Mouse (Mus musculus) kidney, postnatal 0 days (tissue): ENCODE measurements around the gene Dcun1d4. TPM values are rescaled to one million over a fixed set of nuclear protein-coding genes. Genes with fewer than 3 reads are reported as not detected.

ENCODE experiments used
- ATAC-seq: fragments of 200-750 bp; cut with Nextera tagmentation; replicated peaks from 2 replicates; pipeline ENCODE4 v1.8.0; 2017; ENCODE audit warnings: low read depth, moderate number of reproducible peaks, moderate TSS enrichment, moderate library complexity; ENCODE audit not compliant: low FRiP score
- DNase-seq: peaks from one replicate; pipeline ENCODE4 v3.0.0-alpha.2; 2016; ENCODE audit warnings: low spot score
- H3K27ac ChIP-seq: fragments of 300-500 bp; sonication (generic); 2 replicates; pipeline ENCODE4 v1.5.1; 2014; ENCODE audit warnings: mild to moderate bottlenecking
- H3K27me3 ChIP-seq: fragments of 300-500 bp; sonication (generic); 2 replicates; pipeline ENCODE4 v1.6.1; 2014; ENCODE audit warnings: low read length, mixed read lengths; ENCODE audit not compliant: insufficient read depth
- H3K36me3 ChIP-seq: fragments of 300-500 bp; sonication (generic); 2 replicates; pipeline ENCODE4 v1.6.1; 2014; ENCODE audit warnings: low read length, mixed read lengths; ENCODE audit not compliant: insufficient read depth
- H3K4me1 ChIP-seq: fragments of 300-500 bp; sonication (generic); replicated peaks from 2 replicates; pipeline ENCODE4 v1.6.1; 2014; ENCODE audit warnings: antibody characterized with exemption, low read length, mixed read lengths; ENCODE audit not compliant: insufficient read depth
- H3K4me2 ChIP-seq: fragments of 300-500 bp; sonication (generic); 2 replicates; pipeline ENCODE4 v1.6.1; 2014; ENCODE audit warnings: mild to moderate bottlenecking, low read length, moderate library complexity, mixed read lengths
- H3K4me3 ChIP-seq: fragments of 300-500 bp; sonication (generic); replicated peaks from 2 replicates; pipeline ENCODE4 v1.5.1; 2014; ENCODE audit warnings: low read depth, low read length
- H3K9ac ChIP-seq: fragments of 300-500 bp; sonication (generic); 2 replicates; pipeline ENCODE4 v1.6.1; 2014; ENCODE audit warnings: low read depth, low read length
- H3K9me3 ChIP-seq: fragments of 300-500 bp; sonication (generic); replicated peaks from 2 replicates; pipeline ENCODE4 v1.6.1; 2016; ENCODE audit warnings: low read length, inconsistent platforms, mixed read lengths
- CTCF ChIP-seq: IDR thresholded peaks from 2 replicates; pipeline ENCODE4 v1.5.1; 2016; ENCODE audit warnings: antibody characterized with exemption, low read depth, mild to moderate bottlenecking, moderate library complexity
- WGBS: fragments of 180-500 bp; shearing (Covaris S2); extraction: QIAGEN DNeasy Blood & Tissue Kit; methylation state at CpG from one replicate; pipeline ENCODE4 v1.1.7; 2014; 5-methylcytosine and 5-hydroxymethylcytosine counted together
- polyA plus RNA-seq: library from polyadenylated mRNA; unstranded; fragments of >200 nt; fragmentation: Nextera tagmentation; extraction: Ambion mirVana; gene quantifications from 2 replicates; pipeline ENCODE4 v1.2.1, GENCODE M21; 2015

Gene Dcun1d4
- polyA plus RNA-seq, 1 experiment from 2014 or later, result 23.8 TPM

DNA sequence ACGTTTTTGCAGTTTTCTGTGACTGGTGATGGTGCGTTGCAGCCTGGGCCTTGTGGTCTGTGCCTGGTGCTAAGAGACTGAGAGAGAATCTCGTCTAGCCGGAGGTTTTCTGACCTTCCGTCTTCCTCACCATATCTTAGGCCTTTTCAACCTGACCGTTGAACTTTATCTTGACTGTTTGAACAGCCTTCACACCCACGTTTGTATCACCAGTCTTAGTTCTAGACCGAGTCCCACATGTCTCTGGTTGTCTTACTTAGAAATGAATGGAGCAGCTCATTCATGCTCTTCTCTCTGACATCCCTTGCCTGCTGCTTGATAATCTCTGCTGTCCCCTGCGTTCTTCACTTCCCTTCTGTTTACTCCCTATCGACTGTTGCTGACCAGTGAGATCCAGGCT is 42.4 kb downstream of the Dcun1d4 start:
- Histone ChIP-seq H3K27me3 (no peaks in the 10 kb centered on the region), H3K9me3 (no peaks in the 10 kb centered on the region), H3K4me2 (no peak overlapping the region), H3K4me3 (no peak overlapping the region), H3K27ac (no peak overlapping the region), H3K36me3 (peaks cover 8% of the 10 kb centered on the region; the same call in 1 of the 2 replicates), H3K9ac (no peak overlapping the region), H3K4me1 (no peaks in the 10 kb centered on the region)
- DNase-seq (no peak), ATAC-seq (no peak)
- WGBS, result 88% methylated on average over 10 of the region's 10 CpGs
- TF ChIP-seq CTCF, result no peak

DNA sequence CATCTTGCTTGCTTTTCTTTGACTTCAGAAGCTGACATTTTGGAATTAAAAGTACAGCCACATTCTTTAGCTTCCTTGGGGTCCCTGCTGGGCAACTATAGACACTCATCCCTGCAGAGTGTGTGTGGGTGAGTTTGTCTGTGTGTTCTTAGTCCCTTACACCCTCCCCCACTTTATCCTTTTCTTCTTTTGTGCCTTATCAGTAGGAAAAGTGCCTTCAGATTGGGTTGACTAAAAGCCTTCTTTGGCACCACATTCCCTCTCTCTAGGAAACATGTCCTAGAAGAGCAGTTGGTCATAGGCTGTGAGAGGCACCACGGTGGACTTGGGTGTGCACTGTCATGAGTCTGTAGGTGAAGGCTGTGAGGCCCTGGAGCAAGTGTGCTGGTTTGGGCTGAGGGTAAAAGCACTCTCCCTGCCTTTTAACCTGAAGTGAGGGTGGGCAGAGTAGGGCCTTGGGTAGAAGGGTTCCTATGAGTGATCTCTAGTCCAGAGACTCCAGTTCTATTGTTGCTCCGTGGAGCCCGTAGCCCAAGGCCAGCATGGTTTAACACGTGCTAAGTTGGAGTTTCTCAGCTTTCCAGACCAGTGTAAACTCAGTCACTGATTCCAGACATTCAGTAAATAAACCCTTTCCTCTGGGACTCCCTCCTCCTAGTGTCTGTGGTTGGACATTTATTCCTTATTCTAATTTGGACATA is 43.6 kb downstream of the Dcun1d4 start:
- H3K27ac ChIP-seq, result no peak overlapping the region

DNA sequence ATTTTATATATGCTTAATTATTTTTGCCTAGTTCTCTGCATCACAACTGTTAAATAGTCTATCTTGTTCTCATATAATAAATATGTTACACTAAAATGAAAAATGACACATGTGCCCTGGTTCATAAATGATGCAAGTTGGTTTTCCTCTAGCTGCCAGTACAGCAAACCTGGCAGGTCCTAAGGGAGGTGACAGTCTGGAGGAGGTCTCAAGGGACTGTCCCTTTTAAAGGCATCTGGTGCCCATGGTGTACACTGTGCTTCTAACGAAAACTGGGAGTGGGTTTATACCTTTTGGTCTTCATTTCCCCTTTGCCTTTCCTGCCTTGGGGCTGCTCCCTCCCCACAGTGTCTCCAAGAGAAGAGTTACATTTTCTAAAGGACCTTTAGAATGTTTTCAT is 51.4 kb downstream of the Dcun1d4 start:
- no peak for TF ChIP-seq CTCF
- Histone ChIP-seq H3K27ac (no peak overlapping the region), H3K9me3 (no peaks in the 10 kb centered on the region), H3K27me3 (no peaks in the 10 kb centered on the region), H3K36me3 (0 out of 2 replicates have a peak, but pooled peaks cover 7% of the 10 kb centered on the region), H3K9ac (no peak overlapping the region), H3K4me1 (no peaks in the 10 kb centered on the region), H3K4me2 (no peak overlapping the region), H3K4me3 (no peak overlapping the region)
- ATAC-seq, result no peak
- DNase-seq, result no peak
- 71% methylated on average over 1 of the region's 1 CpGs for WGBS

More for the DNA sequence above, 43.6 kb downstream of the Dcun1d4 start:
- Histone ChIP-seq H3K36me3 (peaks cover 12% of the 10 kb centered on the region; the same call in 1 of the 2 replicates), H3K4me2 (no peak overlapping the region), H3K4me1 (no peaks in the 10 kb centered on the region), H3K4me3 (no peak overlapping the region), H3K9me3 (no peaks in the 10 kb centered on the region), H3K9ac (no peak overlapping the region), H3K27me3 (no peaks in the 10 kb centered on the region)
- no peak for DNase-seq
- 75% methylated on average over 4 of the region's 4 CpGs for WGBS
- ATAC-seq, result no peak
- no peak for TF ChIP-seq CTCF

DNA sequence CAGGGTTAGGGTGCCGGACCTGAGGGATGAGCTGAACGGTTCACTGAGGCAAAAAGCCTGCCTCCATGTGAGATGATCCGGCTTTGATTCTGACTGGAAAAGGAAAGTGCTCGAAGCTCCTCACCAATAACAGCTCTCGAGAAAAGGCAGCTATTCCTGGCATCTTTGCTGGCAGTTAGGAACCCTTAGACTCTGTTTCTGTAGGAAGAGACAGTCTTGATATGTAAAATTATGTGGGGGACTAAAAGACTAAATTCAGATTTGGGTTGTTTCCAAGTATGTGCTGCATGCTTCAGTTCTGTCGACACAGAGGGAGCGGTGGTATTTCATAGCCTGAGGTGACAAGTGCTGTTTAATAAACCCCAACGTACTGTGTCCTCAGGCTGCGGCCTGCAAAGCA is 52.1 kb downstream of the Dcun1d4 start:
- no peak for DNase-seq
- Histone ChIP-seq H3K27ac (no peak overlapping the region), H3K27me3 (no peaks in the 10 kb centered on the region), H3K4me1 (no peaks in the 10 kb centered on the region), H3K4me3 (no peak overlapping the region), H3K9ac (no peak overlapping the region), H3K9me3 (no peaks in the 10 kb centered on the region), H3K36me3 (0 out of 2 replicates have a peak, but pooled peaks cover 7% of the 10 kb centered on the region), H3K4me2 (no peak overlapping the region)
- WGBS, result 70% methylated on average over 9 of the region's 9 CpGs
- TF ChIP-seq CTCF, result no peak
- no peak for ATAC-seq

DNA sequence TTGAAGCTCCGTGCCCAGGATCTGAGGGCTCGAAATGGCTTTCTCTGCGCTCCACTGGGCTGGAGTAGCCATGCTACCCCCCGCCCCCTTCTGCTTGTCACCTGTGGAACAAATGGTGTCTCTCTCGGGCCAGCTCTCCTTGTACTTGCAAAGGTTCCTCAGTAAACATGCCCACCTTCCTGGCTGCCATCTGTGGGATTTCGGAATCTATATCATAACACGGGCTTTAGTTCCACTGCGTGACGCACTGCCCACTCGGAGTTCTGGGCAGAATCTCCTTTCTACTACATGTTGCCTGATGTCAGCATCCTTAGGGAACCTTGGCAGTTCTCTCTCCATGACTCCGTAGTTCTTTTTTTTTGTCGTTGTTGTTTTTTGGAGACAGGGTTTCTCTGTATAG is 56.9 kb downstream of the Dcun1d4 start:
- 0 out of 2 replicates have a peak, but pooled peaks cover 3% of the 10 kb centered on the region for H3K36me3 ChIP-seq
- no peak for TF ChIP-seq CTCF
- no peak overlapping the region for H3K4me3 ChIP-seq

DNA sequence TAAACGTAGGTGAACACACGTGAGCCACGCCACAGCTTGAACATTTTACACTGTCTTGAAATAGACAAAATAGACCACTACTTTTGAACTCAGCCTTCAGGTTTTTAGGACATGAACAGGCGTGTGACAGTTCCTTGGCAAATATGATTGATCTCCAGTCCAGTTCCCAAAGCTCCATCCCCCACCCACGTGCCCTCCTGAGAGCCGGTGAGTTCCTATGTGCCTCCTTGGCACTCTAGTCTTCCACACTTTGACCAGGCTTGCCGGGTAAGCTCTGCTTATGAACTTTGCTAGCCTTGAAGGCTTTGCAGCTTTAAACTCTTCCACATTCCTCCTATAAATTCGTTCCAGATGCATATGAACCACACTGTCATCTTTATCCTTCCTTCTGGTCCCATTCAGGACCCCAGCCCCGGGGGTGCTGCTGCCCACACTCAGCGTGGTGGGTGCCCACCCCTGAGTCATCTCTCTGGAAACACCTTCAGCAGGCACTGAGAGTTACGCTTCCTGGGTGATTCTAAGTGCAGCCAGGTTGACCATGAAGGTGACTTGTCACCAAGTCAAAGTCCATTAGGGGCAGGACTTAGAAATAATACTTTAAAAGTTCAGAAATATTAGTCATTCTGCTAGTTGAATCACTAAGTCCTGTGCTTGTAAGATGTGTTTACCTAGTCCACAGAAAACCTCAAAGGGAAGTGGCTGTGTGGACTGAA is 57.9 kb downstream of the Dcun1d4 start:
- WGBS, result 83% methylated on average over 11 of the region's 11 CpGs
- H3K4me1 ChIP-seq, result no peaks in the 10 kb centered on the region; the same call in 1 of the 2 replicates

More for the DNA sequence above, 56.9 kb downstream of the Dcun1d4 start:
- Histone ChIP-seq H3K27ac (no peak overlapping the region), H3K9me3 (no peaks in the 10 kb centered on the region), H3K9ac (no peak overlapping the region), H3K4me1 (no peaks in the 10 kb centered on the region; the same call in 1 of the 2 replicates), H3K4me2 (no peak overlapping the region), H3K27me3 (no peaks in the 10 kb centered on the region)
- no peak for DNase-seq
- 83% methylated on average over 12 of the region's 12 CpGs for WGBS
- ATAC-seq, result no peak

More for the DNA sequence above, 57.9 kb downstream of the Dcun1d4 start:
- ATAC-seq (no peak), DNase-seq (no peak)
- H3K27me3 ChIP-seq, result no peaks in the 10 kb centered on the region
- H3K4me3 ChIP-seq, result no peak overlapping the region
- H3K36me3 ChIP-seq, result 0 out of 2 replicates have a peak, but pooled peaks cover 3% of the 10 kb centered on the region
- TF ChIP-seq CTCF, result no peak
- H3K9ac ChIP-seq, result no peak overlapping the region
- H3K27ac ChIP-seq, result peak overlapping the region; percentile 54
- no peak overlapping the region for H3K4me2 ChIP-seq
- no peaks in the 10 kb centered on the region for H3K9me3 ChIP-seq
